Mouse (Mus musculus) limb, embryonic 10.5 days (tissue): ENCODE measurements around the gene Gorasp2. TPM values are rescaled to one million over a fixed set of nuclear protein-coding genes. Genes with fewer than 3 reads are reported as not detected.

Source experiments
- DNase-seq: peaks from one replicate; pipeline ENCODE4 v3.0.0-alpha.2; 2017; ENCODE audit warnings: low spot score
- H3K27ac ChIP-seq: fragments of 300-500 bp; sonication (generic); 2 replicates; pipeline ENCODE4 v1.5.1; 2016; ENCODE audit warnings: mild to moderate bottlenecking
- H3K27me3 ChIP-seq: fragments of 300-500 bp; sonication (generic); 2 replicates; pipeline ENCODE4 v1.6.1; 2016; ENCODE audit warnings: low read depth, mild to moderate bottlenecking; ENCODE audit not compliant: poor library complexity, severe bottlenecking
- H3K36me3 ChIP-seq: fragments of 300-500 bp; sonication (generic); 2 replicates; pipeline ENCODE4 v1.6.1; 2016; ENCODE audit warnings: mild to moderate bottlenecking, moderate library complexity
- H3K4me1 ChIP-seq: fragments of 300-500 bp; sonication (generic); 2 replicates; pipeline ENCODE4 v1.6.1; 2016
- H3K4me3 ChIP-seq: fragments of 300-500 bp; sonication (generic); 2 replicates; pipeline ENCODE4 v1.5.1; 2016; ENCODE audit warnings: mild to moderate bottlenecking, moderate library complexity
- H3K9me3 ChIP-seq: fragments of 300-500 bp; sonication (generic); replicated peaks from 2 replicates; pipeline ENCODE4 v1.6.1; 2016; ENCODE audit warnings: mild to moderate bottlenecking
- WGBS: fragments of 180-500 bp; shearing (Covaris S2); methylation state at CpG from one replicate; pipeline ENCODE4 v1.1.7; 2016; 5-methylcytosine and 5-hydroxymethylcytosine counted together
- polyA plus RNA-seq: library from polyadenylated mRNA; unstranded; fragments of >200 nt; fragmentation: Nextera tagmentation; extraction: Ambion mirVana; gene quantifications from 2 replicates; pipeline ENCODE4 v1.2.1, GENCODE M21; 2016

Gene Gorasp2
- polyA plus RNA-seq, 1 experiment from 2014 or later = 173 TPM

- no peak overlapping the region for H3K4me3 ChIP-seq
- peaks cover 11% of the 10 kb centered on the region; the same call in 1 of the 2 replicates for H3K4me1 ChIP-seq
- DNase-seq = no peak
- H3K27me3 ChIP-seq = no peaks in the 10 kb centered on the region
- H3K36me3 ChIP-seq = peaks cover 61% of the 10 kb centered on the region
- H3K9me3 ChIP-seq = no peaks in the 10 kb centered on the region
- no peak overlapping the region for H3K27ac ChIP-seq
- WGBS = 92% methylated on average over 4 of the region's 4 CpGs
Measured at GRCm38 (mm10) chr2:70710878-70711277, 49.5 kb downstream of the Gorasp2 start.

DNA sequence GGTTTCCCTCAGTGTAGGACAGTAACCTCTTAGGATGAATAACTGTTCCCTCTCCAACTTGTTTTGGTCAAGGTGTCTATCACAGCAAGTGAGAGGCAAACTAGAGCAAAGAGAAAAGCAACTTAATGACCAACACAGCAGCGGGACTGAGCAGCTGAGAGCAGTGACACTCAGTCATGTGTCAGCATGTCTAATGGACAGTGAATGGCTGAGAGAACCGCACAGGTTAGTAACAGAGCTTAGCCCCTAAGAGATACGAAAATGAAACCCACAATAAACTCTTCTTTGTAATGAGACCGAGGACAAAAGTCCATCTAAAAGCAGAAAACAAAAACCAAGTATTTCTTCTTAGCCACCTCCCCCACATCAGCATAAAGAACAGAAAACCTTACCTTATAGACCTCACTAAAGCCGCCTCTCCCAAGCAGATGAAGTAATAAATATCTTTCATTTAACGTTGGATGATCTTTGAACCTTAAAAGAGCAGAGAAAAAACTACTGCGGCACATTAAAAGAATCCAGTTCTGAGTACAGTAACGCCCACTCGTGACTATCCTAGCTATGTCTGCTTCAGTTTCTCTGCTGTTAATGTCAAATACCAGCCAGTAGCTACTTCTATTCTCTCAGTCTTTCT lies 62.4 kb downstream of the Gorasp2 start:
- no peaks in the 10 kb centered on the region for H3K4me1 ChIP-seq
- peaks cover 62% of the 10 kb centered on the region for H3K36me3 ChIP-seq
- 94% methylated on average over 9 of the region's 9 CpGs for WGBS

DNA sequence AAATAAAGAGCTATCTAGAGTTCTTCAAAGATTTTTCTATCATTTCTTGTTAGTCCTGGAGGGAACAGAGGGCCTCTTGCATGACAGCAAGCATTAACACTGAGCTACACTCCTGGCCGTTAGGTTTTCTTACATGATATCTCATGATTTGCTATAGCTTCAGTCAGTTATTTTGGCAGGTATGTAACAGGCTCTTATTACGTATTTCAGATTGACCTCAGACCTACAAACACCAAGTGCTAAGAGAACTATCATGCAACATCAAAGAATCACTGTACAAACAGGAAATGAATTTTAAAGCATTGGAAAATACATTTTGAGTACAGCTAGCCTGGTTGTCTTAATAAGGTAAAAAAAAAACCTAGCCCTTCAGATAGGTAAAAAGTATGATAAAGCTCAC lies 65.7 kb downstream of the Gorasp2 start:
- H3K4me1 ChIP-seq = no peaks in the 10 kb centered on the region
- H3K9me3 ChIP-seq = no peaks in the 10 kb centered on the region
- 91% methylated on average over 2 of the region's 2 CpGs for WGBS
- H3K36me3 ChIP-seq = peaks cover 46% of the 10 kb centered on the region
- no peak overlapping the region for H3K4me3 ChIP-seq
- DNase-seq = no peak
- no peaks in the 10 kb centered on the region for H3K27me3 ChIP-seq
- H3K27ac ChIP-seq = no peak overlapping the region

More for the DNA sequence above, 62.4 kb downstream of the Gorasp2 start:
- Histone ChIP-seq H3K4me3 (no peak overlapping the region), H3K9me3 (no peaks in the 10 kb centered on the region), H3K27ac (no peak overlapping the region), H3K27me3 (no peaks in the 10 kb centered on the region)
- DNase-seq = no peak

DNA sequence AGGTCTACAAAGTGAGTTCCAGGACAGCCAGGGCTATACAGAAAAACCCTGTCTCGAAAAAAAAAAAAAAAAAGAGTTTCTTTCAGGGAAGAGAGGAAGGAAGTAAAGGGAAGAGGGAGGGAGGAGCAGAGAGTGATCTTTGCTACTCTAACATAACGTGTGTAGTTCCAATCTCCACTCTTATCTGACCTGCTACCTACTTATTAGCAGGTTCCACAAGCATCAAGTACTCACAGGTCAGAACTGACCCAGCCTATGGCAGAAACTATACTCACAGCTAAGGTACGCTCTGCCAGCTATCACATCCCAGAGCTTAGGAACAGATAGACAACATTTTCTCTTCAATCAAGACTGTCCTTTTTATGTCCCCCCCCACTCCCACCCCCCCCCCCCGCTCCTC lies 74.2 kb downstream of the Gorasp2 start:
- no peaks in the 10 kb centered on the region for H3K4me1 ChIP-seq
- H3K9me3 ChIP-seq = no peaks in the 10 kb centered on the region
- no peak overlapping the region for H3K27ac ChIP-seq
- peaks cover 88% of the 10 kb centered on the region for H3K36me3 ChIP-seq
- no peaks in the 10 kb centered on the region for H3K27me3 ChIP-seq
- DNase-seq = no peak
- WGBS = 85% methylated on average over 4 of the region's 4 CpGs
- H3K4me3 ChIP-seq = no peak overlapping the region

DNA sequence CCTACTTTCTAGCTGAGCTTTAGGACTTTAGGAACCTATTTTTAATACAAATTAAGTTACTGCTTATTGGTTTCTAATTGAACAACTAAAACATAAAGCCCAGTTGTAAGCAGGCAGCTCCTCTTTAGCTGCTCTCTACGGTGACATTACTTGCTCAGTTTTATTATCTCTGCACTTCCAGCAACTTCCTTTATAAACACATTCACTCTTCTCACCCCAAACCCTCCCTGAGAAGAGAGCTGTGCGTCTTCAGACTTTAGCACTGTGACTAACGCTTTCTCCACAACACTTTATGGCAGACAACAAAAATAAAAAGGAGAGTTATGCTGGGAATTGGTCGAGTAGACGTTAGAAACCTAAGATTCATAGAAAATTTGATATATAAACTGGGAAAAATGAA lies 74.6 kb downstream of the Gorasp2 start:
- Histone ChIP-seq H3K36me3 (peaks cover 90% of the 10 kb centered on the region), H3K27ac (no peak overlapping the region), H3K4me1 (no peaks in the 10 kb centered on the region), H3K27me3 (no peaks in the 10 kb centered on the region), H3K9me3 (no peaks in the 10 kb centered on the region), H3K4me3 (no peak overlapping the region)
- 82% methylated on average over 5 of the region's 5 CpGs for WGBS
- DNase-seq = no peak

DNA sequence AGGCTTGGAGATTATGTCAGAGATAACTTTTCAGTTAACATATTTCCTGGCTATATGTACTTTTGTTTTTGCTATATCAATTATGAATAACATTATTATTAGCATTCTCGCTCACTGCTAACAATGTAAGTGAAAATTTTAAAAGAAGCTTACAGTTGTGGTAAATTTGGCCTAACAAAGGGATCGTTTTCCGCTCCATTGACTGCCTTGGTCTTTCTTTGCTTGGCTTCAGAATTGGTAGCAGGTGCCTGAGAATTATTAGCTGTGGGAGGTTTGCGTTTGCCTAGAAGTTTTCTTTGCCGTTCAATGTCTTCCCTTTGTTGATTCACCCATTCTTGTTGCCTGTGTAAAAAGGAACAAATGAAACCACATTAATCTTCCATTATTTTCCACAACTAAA lies 80.5 kb downstream of the Gorasp2 start:
- Histone ChIP-seq H3K9me3 (no peaks in the 10 kb centered on the region), H3K27me3 (no peaks in the 10 kb centered on the region), H3K27ac (no peak overlapping the region), H3K4me3 (no peak overlapping the region), H3K4me1 (no peaks in the 10 kb centered on the region), H3K36me3 (peaks cover 97% of the 10 kb centered on the region)
- no peak for DNase-seq
- 95% methylated on average over 5 of the region's 5 CpGs for WGBS

DNA sequence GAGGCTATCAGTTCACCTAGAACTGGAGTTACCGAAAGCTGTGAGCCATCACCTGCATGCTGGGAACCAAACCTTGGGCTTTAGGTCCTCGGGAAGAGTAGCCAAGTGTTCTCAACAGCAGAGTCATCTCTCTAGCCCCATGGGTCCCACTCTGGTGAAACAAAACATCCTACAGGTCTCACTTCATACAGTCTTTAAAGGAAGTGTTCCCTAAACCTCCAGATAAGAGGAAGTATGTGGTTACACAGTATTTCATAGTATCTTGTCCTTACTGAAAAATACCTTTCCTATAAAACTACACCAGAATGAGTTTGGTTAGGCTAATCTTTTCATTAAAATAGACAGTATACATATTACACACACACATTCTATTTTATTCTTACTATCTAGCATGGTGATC lies 81.2 kb downstream of the Gorasp2 start:
- DNase-seq = no peak
- Histone ChIP-seq H3K27ac (no peak overlapping the region), H3K36me3 (peaks cover 97% of the 10 kb centered on the region), H3K4me1 (no peaks in the 10 kb centered on the region), H3K27me3 (no peaks in the 10 kb centered on the region), H3K4me3 (no peak overlapping the region), H3K9me3 (no peaks in the 10 kb centered on the region)
- 88% methylated on average over 2 of the region's 2 CpGs for WGBS

DNA sequence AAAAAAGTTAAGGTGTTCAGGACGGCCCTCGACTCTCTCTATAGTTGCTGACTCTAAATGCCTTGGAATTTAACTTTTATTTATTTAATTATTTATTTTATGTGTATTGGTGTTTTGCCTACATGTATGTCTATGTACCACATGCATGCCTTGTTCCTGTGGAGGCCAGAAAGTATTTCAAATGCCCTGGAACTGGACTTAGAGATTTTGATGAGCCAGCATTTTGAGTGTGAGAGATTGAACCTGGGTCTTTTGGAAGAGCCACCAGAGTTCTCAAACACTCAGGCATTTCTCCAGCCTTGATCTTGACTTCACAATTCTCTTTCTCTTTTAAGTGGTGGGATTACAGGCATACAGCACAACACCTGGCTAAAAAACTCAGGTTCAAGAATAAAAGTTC lies 90.3 kb downstream of the Gorasp2 start:
- DNase-seq = no peak
- peaks cover 59% of the 10 kb centered on the region for H3K36me3 ChIP-seq
- peaks cover 4% of the 10 kb centered on the region; the same call in 1 of the 2 replicates for H3K4me1 ChIP-seq
- H3K27ac ChIP-seq = no peak overlapping the region
- H3K9me3 ChIP-seq = no peaks in the 10 kb centered on the region
- H3K27me3 ChIP-seq = no peaks in the 10 kb centered on the region
- no peak overlapping the region for H3K4me3 ChIP-seq
- WGBS = 94% methylated on average over 2 of the region's 2 CpGs

- Histone ChIP-seq H3K27me3 (no peaks in the 10 kb centered on the region), H3K36me3 (peaks cover 55% of the 10 kb centered on the region), H3K4me1 (peaks cover 4% of the 10 kb centered on the region; the same call in 1 of the 2 replicates), H3K9me3 (no peaks in the 10 kb centered on the region), H3K27ac (no peak overlapping the region), H3K4me3 (no peak overlapping the region)
- DNase-seq = no peak
- WGBS = 97% methylated on average over 5 of the region's 5 CpGs
Measured at GRCm38 (mm10) chr2:70752149-70752548, 90.8 kb downstream of the Gorasp2 start.

Other genes with a start within 250 kb of the Gorasp2 start
- gene Sp5, start 186.7 kb upstream of the Gorasp2 start, polyA plus RNA-seq = 2.2 and 3.1 TPM in 2 replicates
- gene Erich2, start 152.8 kb upstream of the Gorasp2 start, polyA plus RNA-seq = 0.19 and 0.59 TPM in 2 replicates
- gene Gad1, start 108.5 kb upstream of the Gorasp2 start, polyA plus RNA-seq = 0.30 and 0.40 TPM in 2 replicates
- 3.4 and 4.6 TPM in 2 replicates for gene Gm26558, start 532 bp downstream of the Gorasp2 start, polyA plus RNA-seq
- gene Tlk1, start 164.2 kb downstream of the Gorasp2 start, polyA plus RNA-seq = 27.6 and 28.0 TPM in 2 replicates